Mouse (Mus musculus) C2C12 (cell line): ENCODE data around the gene Lsm11.

ENCODE experiments used
- CTCF ChIP-seq: IDR thresholded peaks from one replicate; pipeline ENCODE4 v1.5.1; 2011; ENCODE audit not compliant: control insufficient read depth, insufficient read depth, insufficient read length
- FOSL1 ChIP-seq: IDR thresholded peaks from one replicate; pipeline ENCODE4 v1.8.0; 2011; ENCODE audit warnings: mild to moderate bottlenecking, low read length; ENCODE audit not compliant: poor library complexity, insufficient read depth, severe bottlenecking
- MAX ChIP-seq: IDR thresholded peaks from one replicate; pipeline ENCODE4 v1.6.1; 2011; ENCODE audit warnings: mild to moderate bottlenecking, control low read depth
- USF1 ChIP-seq: IDR thresholded peaks from one replicate; pipeline ENCODE4 v1.6.1; 2011; ENCODE audit warnings: low read depth, mild to moderate bottlenecking, control low read depth, moderate library complexity

GRCm38 (mm10) chr11:45897392-45897791 lies 47.3 kb downstream of the Lsm11 start:
- TF ChIP-seq CTCF = no peak
- TF ChIP-seq MAX = no peak
- TF ChIP-seq FOSL1 = no peak
- TF ChIP-seq USF1 = no peak
